Mouse (Mus musculus) heart, embryonic 15.5 days (tissue): ENCODE results near the gene Tbxas1. TPM values are rescaled to one million over a fixed set of nuclear protein-coding genes. Genes with fewer than 3 reads are reported as not detected.

Experiments
- ATAC-seq: fragments of 200-750 bp; cut with Nextera tagmentation; replicated peaks from 2 replicates; pipeline ENCODE4 v1.8.0; 2017; ENCODE audit warnings: low read depth, moderate TSS enrichment; ENCODE audit not compliant: insufficient number of reproducible peaks, insufficient read depth, low FRiP score
- H3K27ac ChIP-seq: fragments of 300-500 bp; sonication (generic); 2 replicates; pipeline ENCODE4 v1.5.1; 2015; ENCODE audit warnings: mild to moderate bottlenecking, inconsistent platforms
- H3K27me3 ChIP-seq: fragments of 300-500 bp; sonication (generic); 2 replicates; pipeline ENCODE4 v1.6.1; 2015; ENCODE audit warnings: inconsistent platforms
- H3K36me3 ChIP-seq: fragments of 300-500 bp; sonication (generic); 2 replicates; pipeline ENCODE4 v1.6.1; 2015; ENCODE audit warnings: mild to moderate bottlenecking, inconsistent platforms
- H3K4me1 ChIP-seq: fragments of 300-500 bp; sonication (generic); replicated peaks from 2 replicates; pipeline ENCODE4 v1.6.1; 2015; ENCODE audit warnings: inconsistent platforms
- H3K4me2 ChIP-seq: fragments of 300-500 bp; sonication (generic); 2 replicates; pipeline ENCODE4 v1.6.1; 2015; ENCODE audit warnings: inconsistent platforms, mild to moderate bottlenecking, moderate library complexity
- H3K4me3 ChIP-seq: fragments of 300-500 bp; sonication (generic); 2 replicates; pipeline ENCODE4 v1.5.1; 2015; ENCODE audit warnings: mild to moderate bottlenecking, inconsistent platforms
- H3K9ac ChIP-seq: fragments of 300-500 bp; sonication (generic); 2 replicates; pipeline ENCODE4 v1.6.1; 2015; ENCODE audit warnings: mild to moderate bottlenecking, inconsistent platforms
- H3K9me3 ChIP-seq: fragments of 300-500 bp; sonication (generic); replicated peaks from 2 replicates; pipeline ENCODE4 v1.6.1; 2016; ENCODE audit warnings: inconsistent platforms
- WGBS: fragments of 180-500 bp; shearing (Covaris S2); methylation state at CpG from one replicate; pipeline ENCODE4 v1.1.7; 2015; ENCODE audit warnings: mixed read lengths; 5-methylcytosine and 5-hydroxymethylcytosine counted together
- polyA plus RNA-seq: library from polyadenylated mRNA; unstranded; fragments of >200 nt; fragmentation: Nextera tagmentation; extraction: Ambion mirVana; gene quantifications from 2 replicates; pipeline ENCODE4 v1.2.1, GENCODE M21; 2015

Tbxas1 gene
- polyA plus RNA-seq, 1 experiment from 2014 or later, result 1.5 TPM

DNA sequence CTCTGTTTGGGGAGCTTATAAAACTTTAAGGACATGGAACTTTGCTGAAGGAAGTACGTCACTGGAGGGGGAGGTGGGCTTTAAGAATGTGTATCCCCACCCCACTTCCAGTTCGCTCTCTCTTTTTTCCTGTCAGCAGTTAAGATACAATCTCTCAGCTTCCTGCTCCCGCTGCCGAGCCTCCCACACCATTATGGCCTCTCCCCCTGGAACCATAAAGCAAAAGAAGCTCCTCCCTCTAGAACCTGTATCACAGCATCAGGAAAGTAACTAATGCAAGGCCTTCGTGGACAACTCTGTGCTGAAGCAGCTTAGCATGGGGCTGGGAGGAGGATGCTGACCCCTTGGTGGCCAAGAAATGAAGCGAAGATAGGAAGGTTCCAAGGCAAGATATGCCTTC lies 92.1 kb downstream of the Tbxas1 start:
- Histone ChIP-seq H3K4me1 (no peaks in the 10 kb centered on the region), H3K4me3 (no peak overlapping the region), H3K27me3 (no peaks in the 10 kb centered on the region), H3K9me3 (no peaks in the 10 kb centered on the region), H3K27ac (no peak overlapping the region), H3K4me2 (no peak overlapping the region), H3K9ac (no peak overlapping the region), H3K36me3 (no peaks in the 10 kb centered on the region)
- ATAC-seq, result no peak
- 66% methylated on average over 6 of the region's 6 CpGs for WGBS

DNA sequence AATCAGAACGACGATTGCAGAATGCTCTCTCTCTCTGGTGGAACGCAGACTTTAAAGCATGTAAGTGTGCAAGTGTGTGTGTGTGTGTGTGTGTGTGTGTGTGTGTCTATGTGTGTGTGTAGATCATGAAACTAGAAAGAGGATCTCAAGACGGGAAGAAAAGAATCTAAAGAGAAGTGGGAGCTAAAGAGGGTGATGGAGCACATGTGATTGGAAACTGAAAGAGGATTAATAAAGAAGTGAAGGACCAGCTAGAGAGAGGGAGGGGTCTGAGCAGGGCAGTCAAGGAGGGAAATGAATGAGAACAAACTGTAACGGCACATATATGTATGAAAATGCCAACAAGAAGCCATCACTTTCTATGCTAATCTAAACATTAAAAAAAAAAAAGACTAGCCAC lies 92.8 kb downstream of the Tbxas1 start:
- no peak overlapping the region for H3K27ac ChIP-seq
- H3K9me3 ChIP-seq, result no peaks in the 10 kb centered on the region
- no peaks in the 10 kb centered on the region for H3K27me3 ChIP-seq
- no peak for ATAC-seq
- H3K4me3 ChIP-seq, result no peak overlapping the region
- WGBS, result 86% methylated on average over 5 of the region's 5 CpGs
- H3K4me2 ChIP-seq, result no peak overlapping the region
- H3K4me1 ChIP-seq, result no peaks in the 10 kb centered on the region
- H3K9ac ChIP-seq, result no peak overlapping the region
- no peaks in the 10 kb centered on the region for H3K36me3 ChIP-seq

DNA sequence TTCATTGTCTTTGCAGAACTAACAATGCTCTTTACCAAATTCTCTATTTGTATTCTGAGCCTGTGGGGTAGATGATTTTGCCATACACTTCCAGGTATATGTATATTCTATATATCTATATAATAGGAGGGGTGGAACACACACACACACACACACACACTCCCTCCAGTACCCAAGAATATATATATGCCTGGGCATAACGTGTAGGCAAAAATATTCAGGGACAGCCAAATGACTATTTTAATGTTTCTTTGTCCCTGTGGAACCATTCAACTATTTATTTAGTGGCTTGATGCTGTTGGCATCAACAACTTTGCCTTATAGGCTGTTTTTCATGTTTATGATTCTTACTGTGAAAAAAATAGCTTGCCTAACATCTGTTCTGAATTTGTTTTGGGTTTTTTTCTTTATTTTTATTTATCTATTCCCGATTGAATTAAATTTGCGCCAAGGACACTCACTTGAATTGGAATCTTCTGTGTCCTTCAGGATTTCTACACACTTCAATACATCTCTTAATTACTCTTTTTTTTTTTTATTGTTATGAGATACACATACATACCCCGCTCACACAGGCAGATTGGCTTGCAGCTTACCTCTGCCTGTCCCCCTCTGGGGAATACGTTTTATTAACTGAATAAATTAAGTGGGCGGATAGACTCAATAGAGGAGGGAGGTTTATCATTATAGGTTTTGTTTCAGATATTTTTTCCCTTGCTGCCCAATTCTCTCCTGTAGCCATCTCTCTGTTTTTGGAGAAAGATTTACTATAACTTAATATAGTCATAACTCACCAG lies 94.9 kb downstream of the Tbxas1 start:
- no peak overlapping the region for H3K4me3 ChIP-seq
- H3K36me3 ChIP-seq, result no peaks in the 10 kb centered on the region
- H3K9me3 ChIP-seq, result no peaks in the 10 kb centered on the region
- WGBS, result 84% methylated on average over 6 of the region's 6 CpGs
- H3K9ac ChIP-seq, result no peak overlapping the region
- H3K4me1 ChIP-seq, result no peaks in the 10 kb centered on the region
- no peak for ATAC-seq
- no peak overlapping the region for H3K27ac ChIP-seq
- H3K4me2 ChIP-seq, result no peak overlapping the region
- no peaks in the 10 kb centered on the region for H3K27me3 ChIP-seq

DNA sequence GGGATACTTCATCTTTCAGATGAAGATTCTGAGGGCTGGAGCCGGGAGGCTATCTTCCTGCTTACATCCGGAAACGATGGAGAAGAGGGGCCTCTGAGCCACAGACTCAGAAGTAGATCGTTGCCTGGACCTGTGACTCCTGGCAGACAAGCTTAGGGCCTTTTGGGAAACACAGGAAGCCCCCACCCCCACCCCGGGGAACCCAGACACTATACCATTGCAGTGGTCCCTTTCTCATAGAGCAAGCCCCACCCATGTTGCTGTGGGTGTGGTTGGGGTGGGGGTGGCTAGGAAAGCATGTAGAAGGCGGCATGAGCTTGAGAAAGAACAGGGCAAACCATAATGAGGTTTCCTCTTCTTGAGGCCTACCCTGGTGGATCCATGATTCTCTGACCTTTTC lies 95.6 kb downstream of the Tbxas1 start:
- 65% methylated on average over 6 of the region's 6 CpGs for WGBS
- Histone ChIP-seq H3K9me3 (no peaks in the 10 kb centered on the region), H3K4me1 (no peaks in the 10 kb centered on the region), H3K36me3 (no peaks in the 10 kb centered on the region), H3K9ac (no peak overlapping the region), H3K27me3 (no peaks in the 10 kb centered on the region), H3K4me3 (no peak overlapping the region), H3K4me2 (no peak overlapping the region), H3K27ac (no peak overlapping the region)
- no peak for ATAC-seq

DNA sequence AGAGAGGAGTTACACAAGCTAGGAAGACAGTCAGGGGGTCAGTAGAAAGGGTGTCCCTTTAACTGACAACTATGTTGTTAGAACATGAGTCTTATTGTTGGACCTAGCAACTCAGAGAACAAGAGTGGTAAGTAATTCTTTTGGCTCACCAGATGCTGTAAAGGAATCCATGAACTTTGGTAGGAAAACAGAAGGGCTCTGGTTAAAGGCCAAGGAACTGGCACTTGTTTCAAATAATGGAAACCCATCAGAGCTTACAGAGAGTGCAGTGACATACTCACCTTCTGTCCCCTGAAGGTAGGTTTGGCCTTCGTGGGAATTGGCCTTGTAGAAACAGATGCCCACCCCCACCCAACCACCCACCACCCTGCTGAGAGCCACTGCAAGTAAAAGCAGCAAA lies 97.6 kb downstream of the Tbxas1 start:
- Histone ChIP-seq H3K27ac (no peak overlapping the region), H3K9ac (no peak overlapping the region), H3K4me3 (no peak overlapping the region), H3K36me3 (no peaks in the 10 kb centered on the region), H3K27me3 (no peaks in the 10 kb centered on the region), H3K4me1 (no peaks in the 10 kb centered on the region), H3K9me3 (no peaks in the 10 kb centered on the region), H3K4me2 (no peak overlapping the region)
- no peak for ATAC-seq
- WGBS, result 53% methylated on average over 1 of the region's 1 CpGs

DNA sequence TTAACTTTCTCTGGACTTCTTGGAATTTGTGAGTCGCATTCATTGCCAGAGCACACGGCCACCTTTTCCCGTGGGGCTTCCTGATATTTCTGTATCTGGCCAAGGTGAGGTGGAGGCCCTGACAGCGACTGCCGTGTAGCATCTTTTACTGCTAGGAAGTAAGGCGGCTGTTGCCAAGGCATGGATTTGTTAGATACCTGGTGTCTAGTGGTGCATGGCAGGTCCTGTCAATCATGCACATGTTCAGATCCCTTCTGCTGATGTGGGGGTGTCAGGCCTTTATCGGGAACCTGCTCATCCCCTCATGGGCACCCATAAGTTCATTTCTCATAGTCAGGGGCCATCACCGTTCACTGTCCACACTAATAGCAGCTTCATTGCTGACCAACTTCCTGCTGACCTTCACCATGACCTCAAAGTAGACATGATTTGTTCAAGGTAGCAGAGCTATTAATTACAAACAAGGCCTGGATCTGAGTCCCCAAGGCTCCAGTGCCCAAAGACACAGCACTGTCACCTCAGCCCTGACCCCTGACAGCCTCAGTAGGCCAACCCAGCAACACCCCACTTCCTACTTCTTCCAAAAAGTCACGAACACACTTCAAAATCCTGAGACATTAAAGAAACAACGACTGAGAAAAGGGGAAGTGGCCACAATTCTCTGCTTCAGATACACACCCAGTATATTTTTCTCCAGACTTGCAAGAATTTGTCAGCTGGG lies 98.4 kb downstream of the Tbxas1 start:
- Histone ChIP-seq H3K27ac (no peak overlapping the region), H3K4me3 (no peak overlapping the region), H3K36me3 (no peaks in the 10 kb centered on the region), H3K9me3 (no peaks in the 10 kb centered on the region), H3K9ac (no peak overlapping the region), H3K27me3 (no peaks in the 10 kb centered on the region), H3K4me1 (no peaks in the 10 kb centered on the region), H3K4me2 (no peak overlapping the region)
- no peak for ATAC-seq
- 82% methylated on average over 10 of the region's 10 CpGs for WGBS

DNA sequence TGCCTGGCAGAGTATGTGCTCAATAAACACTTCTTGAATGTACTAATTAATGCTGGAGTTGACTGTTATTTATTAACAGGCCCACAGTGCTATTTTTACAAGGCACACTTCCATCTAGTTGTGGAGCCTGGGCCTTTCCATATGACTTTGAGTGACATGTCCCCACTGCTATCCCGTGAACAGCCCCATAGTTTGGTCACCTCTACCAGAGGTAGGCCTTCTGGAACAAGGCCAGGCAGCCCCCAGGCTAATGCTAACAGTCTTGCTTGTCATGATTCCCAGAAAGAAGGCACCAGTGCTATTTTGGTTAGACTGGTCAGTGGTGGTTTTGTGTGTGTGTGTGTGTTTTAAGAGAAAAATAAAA lies 98.9 kb downstream of the Tbxas1 start:
- H3K9ac ChIP-seq, result no peak overlapping the region
- H3K4me3 ChIP-seq, result no peak overlapping the region
- H3K9me3 ChIP-seq, result no peaks in the 10 kb centered on the region
- no peak overlapping the region for H3K4me2 ChIP-seq
- H3K4me1 ChIP-seq, result no peaks in the 10 kb centered on the region
- H3K27me3 ChIP-seq, result no peaks in the 10 kb centered on the region
- no peak for ATAC-seq
- H3K27ac ChIP-seq, result no peak overlapping the region
- no peaks in the 10 kb centered on the region for H3K36me3 ChIP-seq
- 69% methylated on average over 1 of the region's 1 CpGs for WGBS

DNA sequence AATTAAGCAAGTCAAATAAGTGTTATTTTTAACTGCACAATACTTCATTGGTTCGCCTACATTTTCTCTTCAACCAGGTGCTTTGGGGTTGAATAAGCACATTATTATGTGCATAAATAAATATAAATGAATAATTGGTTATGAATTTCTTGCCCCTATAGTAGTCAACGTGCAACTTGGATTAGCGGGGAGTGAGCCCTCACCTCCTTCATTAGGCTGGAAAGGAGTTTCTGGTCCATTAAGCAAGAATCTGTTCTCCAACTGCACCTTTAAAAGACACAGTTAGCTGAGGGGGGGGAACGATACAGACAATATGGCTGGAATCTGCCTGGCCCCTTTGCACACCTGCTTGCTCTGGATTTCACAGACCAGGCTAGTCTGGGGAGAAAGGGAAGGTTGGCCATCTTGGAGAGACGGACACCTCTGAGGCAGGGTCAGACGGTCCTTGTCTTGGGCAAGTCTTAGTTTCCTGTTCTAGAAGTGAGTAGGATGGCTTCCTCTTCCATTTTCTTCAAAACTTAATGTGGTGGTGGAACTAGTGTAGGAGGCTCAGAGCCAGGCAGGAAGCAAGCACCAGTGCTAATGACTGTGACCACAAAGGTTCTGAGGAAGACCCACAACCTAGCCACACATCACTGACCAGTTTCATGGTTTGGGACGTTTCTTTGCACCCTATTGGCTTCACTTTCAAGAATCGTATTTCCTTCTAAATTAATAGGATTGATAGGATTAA lies 99.5 kb downstream of the Tbxas1 start:
- Histone ChIP-seq H3K4me3 (no peak overlapping the region), H3K27ac (no peak overlapping the region), H3K9ac (no peak overlapping the region), H3K27me3 (no peaks in the 10 kb centered on the region), H3K4me2 (no peak overlapping the region), H3K9me3 (no peaks in the 10 kb centered on the region), H3K4me1 (no peaks in the 10 kb centered on the region), H3K36me3 (no peaks in the 10 kb centered on the region)
- 85% methylated on average over 8 of the region's 8 CpGs for WGBS
- no peak for ATAC-seq

DNA sequence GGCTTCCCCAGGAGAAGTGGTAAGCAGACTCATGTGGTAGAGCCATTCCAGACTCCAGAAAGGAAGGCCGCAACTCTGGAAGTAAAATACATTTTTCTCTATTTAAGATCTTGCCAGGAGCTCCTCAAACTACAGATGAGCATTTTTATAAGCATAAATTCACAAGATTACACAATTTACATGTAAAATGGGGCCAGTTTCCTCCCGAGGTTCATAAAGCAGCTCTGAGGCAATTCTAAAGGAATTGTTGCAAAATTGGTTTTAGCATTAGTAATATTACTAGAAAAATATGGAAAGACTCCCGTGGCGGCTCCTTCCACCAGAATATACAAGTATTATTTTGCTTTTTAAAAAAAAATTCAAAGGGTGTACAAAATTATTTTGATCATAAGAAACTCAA lies 100.7 kb downstream of the Tbxas1 start:
- ATAC-seq, result no peak
- Histone ChIP-seq H3K9me3 (no peaks in the 10 kb centered on the region), H3K4me3 (no peak overlapping the region), H3K36me3 (no peaks in the 10 kb centered on the region), H3K4me1 (no peaks in the 10 kb centered on the region), H3K27me3 (no peaks in the 10 kb centered on the region), H3K9ac (no peak overlapping the region), H3K4me2 (no peak overlapping the region), H3K27ac (no peak overlapping the region)
- WGBS, result 83% methylated on average over 4 of the region's 4 CpGs

DNA sequence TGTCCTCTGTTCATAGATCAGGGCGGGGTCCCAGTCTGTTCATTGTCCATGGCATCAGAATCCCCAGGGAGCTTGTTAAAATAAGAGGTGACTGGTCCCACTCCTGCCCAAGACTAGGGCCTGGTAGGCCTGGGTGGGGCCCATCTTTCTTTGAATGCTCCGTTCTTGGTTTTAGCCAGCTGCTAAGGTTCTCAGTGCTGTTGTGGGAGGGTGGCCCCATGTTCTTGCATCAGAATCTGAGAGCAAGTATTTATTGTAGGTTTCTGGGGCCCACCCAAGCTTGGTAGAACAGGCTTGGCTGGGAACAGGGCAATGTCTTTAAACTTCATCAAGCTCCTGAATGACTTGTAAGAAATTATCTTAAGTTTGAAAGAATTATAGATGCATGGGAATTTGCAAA lies 101.2 kb downstream of the Tbxas1 start:
- no peak for ATAC-seq
- Histone ChIP-seq H3K27me3 (no peaks in the 10 kb centered on the region), H3K9ac (no peak overlapping the region), H3K4me3 (no peak overlapping the region), H3K36me3 (no peaks in the 10 kb centered on the region), H3K27ac (no peak overlapping the region), H3K4me1 (no peaks in the 10 kb centered on the region), H3K9me3 (no peaks in the 10 kb centered on the region), H3K4me2 (no peak overlapping the region)
- WGBS, result 73% methylated on average over 2 of the region's 2 CpGs

DNA sequence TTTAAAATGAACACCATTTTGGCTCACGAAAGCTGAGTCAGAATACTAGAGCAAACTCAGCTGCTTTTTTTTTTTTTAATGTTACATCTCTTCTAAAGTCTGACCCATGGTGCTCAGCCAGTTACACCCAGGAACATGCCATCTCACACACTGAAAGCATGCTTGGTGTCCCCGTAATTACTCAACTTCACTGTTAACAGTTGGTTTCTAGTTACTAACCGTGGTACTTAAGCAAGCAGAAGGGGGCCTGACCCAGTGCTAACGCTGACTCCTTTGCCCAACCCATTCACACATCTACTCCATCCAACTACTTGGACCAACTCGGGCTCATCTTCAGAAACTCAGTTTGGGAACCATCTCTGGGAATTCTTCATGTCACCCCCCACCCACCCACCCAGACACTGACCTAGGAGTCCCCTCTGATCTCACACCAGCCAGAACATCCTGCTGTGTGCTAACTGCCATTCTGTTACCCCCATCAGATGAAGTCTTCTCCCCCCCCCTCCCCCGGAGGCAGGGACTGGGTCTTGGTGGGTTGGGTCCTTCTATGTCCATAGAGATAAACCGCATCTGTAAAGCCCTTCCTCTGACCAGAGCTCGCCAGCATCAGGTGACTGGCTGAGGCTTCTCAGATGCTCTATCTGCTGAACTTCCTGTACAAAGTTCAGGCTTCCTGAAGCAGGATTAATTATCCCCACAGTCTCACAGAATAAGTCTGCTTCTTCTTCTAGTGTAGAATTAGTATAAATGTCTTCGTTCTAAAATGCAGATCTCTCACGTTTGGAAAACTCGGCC lies 105.9 kb downstream of the Tbxas1 start:
- WGBS, result 54% methylated on average over 11 of the region's 11 CpGs
- peaks cover 3% of the 10 kb centered on the region; the same call in 1 of the 2 replicates for H3K4me1 ChIP-seq
- H3K9ac ChIP-seq, result no peak overlapping the region
- H3K4me2 ChIP-seq, result no peak overlapping the region
- no peaks in the 10 kb centered on the region for H3K36me3 ChIP-seq
- H3K4me3 ChIP-seq, result no peak overlapping the region
- H3K27me3 ChIP-seq, result no peaks in the 10 kb centered on the region
- ATAC-seq, result no peak
- H3K9me3 ChIP-seq, result no peaks in the 10 kb centered on the region
- H3K27ac ChIP-seq, result no peak overlapping the region
